Mouse (Mus musculus) forebrain, embryonic 13.5 days (tissue): ENCODE results near the gene Pcdh8. TPM values are rescaled to one million over a fixed set of nuclear protein-coding genes. Genes with fewer than 3 reads are reported as not detected.

Experiments used
- ATAC-seq: fragments of 200-750 bp; cut with Nextera tagmentation; 2 replicates; pipeline ENCODE4 v1.8.0; 2017
- H3K27ac ChIP-seq: fragments of 300-500 bp; sonication (generic); 2 replicates; pipeline ENCODE4 v1.5.1; 2015; ENCODE audit warnings: inconsistent platforms, mild to moderate bottlenecking, moderate library complexity
- H3K27me3 ChIP-seq: fragments of 300-500 bp; sonication (generic); 2 replicates; pipeline ENCODE4 v1.6.1; 2015; ENCODE audit warnings: mild to moderate bottlenecking, inconsistent platforms
- H3K36me3 ChIP-seq: fragments of 300-500 bp; sonication (generic); 2 replicates; pipeline ENCODE4 v1.6.1; 2015; ENCODE audit warnings: mild to moderate bottlenecking, inconsistent platforms; ENCODE audit not compliant: poor library complexity, severe bottlenecking
- H3K4me1 ChIP-seq: fragments of 300-500 bp; sonication (generic); 2 replicates; pipeline ENCODE4 v1.6.1; 2015; ENCODE audit warnings: inconsistent platforms
- H3K4me2 ChIP-seq: fragments of 300-500 bp; sonication (generic); 2 replicates; pipeline ENCODE4 v1.6.1; 2015; ENCODE audit warnings: inconsistent platforms, mild to moderate bottlenecking, moderate library complexity
- H3K4me3 ChIP-seq: fragments of 300-500 bp; sonication (generic); 2 replicates; pipeline ENCODE4 v1.5.1; 2015; ENCODE audit warnings: mild to moderate bottlenecking, inconsistent platforms
- H3K9ac ChIP-seq: fragments of 300-500 bp; sonication (generic); 2 replicates; pipeline ENCODE4 v1.6.1; 2015; ENCODE audit warnings: mild to moderate bottlenecking, inconsistent platforms
- H3K9me3 ChIP-seq: fragments of 300-500 bp; sonication (generic); replicated peaks from 2 replicates; pipeline ENCODE4 v1.6.1; 2016; ENCODE audit warnings: inconsistent platforms
- WGBS: fragments of 180-500 bp; shearing (Covaris S2); methylation state at CpG from one replicate; pipeline ENCODE4 v1.1.7; 2015; 5-methylcytosine and 5-hydroxymethylcytosine counted together
- polyA plus RNA-seq: library from polyadenylated mRNA; unstranded; fragments of >200 nt; fragmentation: Nextera tagmentation; extraction: Ambion mirVana; gene quantifications from 2 replicates; pipeline ENCODE4 v1.2.1, GENCODE M21; 2015

Pcdh8 gene
- polyA plus RNA-seq, 1 experiment from 2014 or later: 22.3 TPM

- Histone ChIP-seq H3K27me3 (peaks cover 43% of the 10 kb centered on the region), H3K4me3 (peak overlapping the region; percentile 56), H3K9ac (peak overlapping the region; percentile 60), H3K4me1 (peaks cover 70% of the 10 kb centered on the region), H3K9me3 (no peaks in the 10 kb centered on the region), H3K4me2 (peak overlapping the region; percentile 82), H3K36me3 (0 out of 2 replicates have a peak, but pooled peaks cover 4% of the 10 kb centered on the region), H3K27ac (peak overlapping the region; percentile 80)
- ATAC-seq: peak; percentile 9
- under 1% methylated on average over 20 of the region's 20 CpGs for WGBS
Observed at GRCm38 (mm10) chr14:79771802-79772511, 845 bp upstream of the Pcdh8 start.

DNA sequence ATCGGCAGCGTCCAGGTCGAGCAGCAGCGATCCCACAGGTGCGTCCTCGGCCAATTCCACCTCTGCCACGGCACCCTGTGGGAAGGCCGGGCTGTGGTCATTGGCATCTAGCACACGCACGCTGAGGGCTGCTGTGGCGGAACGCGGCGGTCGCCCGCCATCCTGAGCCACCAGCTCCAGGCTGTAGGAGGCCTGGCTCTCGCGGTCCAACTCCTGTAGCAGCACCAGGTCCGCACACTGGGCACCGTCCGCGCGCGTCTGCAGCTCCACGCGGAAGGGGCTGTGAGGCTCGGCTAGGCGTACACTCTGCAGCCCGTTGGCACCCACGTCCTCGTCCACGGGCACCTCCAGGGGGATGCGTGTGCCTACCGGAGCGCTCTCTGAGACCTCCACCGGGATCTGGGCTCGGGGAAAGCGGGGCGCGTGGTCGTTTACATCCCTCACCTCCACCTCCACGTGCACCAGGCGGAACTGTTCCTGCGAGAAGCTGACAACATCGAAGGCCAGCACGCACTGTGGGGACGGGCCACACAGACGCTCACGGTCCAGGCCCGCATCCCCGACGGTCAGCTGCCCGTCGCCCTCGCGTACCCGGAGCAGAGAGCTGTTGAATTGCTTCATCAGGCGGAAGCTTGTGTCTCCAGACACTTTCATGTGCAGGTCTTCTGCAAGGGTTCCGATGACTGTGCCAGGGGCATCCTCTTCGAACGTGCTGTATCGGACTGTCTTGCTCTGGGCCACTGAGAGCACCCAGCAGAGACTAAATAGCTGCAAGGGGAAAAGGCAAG, 612 bp downstream of the Pcdh8 start:
- Histone ChIP-seq H3K4me1 (peaks cover 71% of the 10 kb centered on the region), H3K27ac (peak overlapping the region; percentile 77), H3K9ac (peak overlapping the region; percentile 75), H3K9me3 (no peaks in the 10 kb centered on the region), H3K36me3 (0 out of 2 replicates have a peak, but pooled peaks cover 4% of the 10 kb centered on the region), H3K4me2 (peak overlapping the region; percentile 82), H3K27me3 (peaks cover 50% of the 10 kb centered on the region), H3K4me3 (peak overlapping the region; percentile 56)
- ATAC-seq: peak; percentile 19
- whole genome bisulfite sequencing: 1% methylated on average over 62 of the region's 62 CpGs

GRCm38 (mm10) chr14:79769618-79770017, 1.5 kb downstream of the Pcdh8 start:
- ATAC-seq: no peak
- H3K4me3 ChIP-seq: peak overlapping the region; percentile 56
- peak overlapping the region; percentile 75 for H3K9ac ChIP-seq
- H3K27ac ChIP-seq: 0 out of 2 replicates have a peak overlapping the region, but pooled peaks have one; percentile 36
- no peaks in the 10 kb centered on the region for H3K9me3 ChIP-seq
- under 1% methylated on average over 44 of the region's 46 CpGs for WGBS
- peaks cover 48% of the 10 kb centered on the region for H3K27me3 ChIP-seq
- H3K4me1 ChIP-seq: peaks cover 74% of the 10 kb centered on the region
- peak overlapping the region; percentile 82 for H3K4me2 ChIP-seq
- 0 out of 2 replicates have a peak, but pooled peaks cover 4% of the 10 kb centered on the region for H3K36me3 ChIP-seq

DNA sequence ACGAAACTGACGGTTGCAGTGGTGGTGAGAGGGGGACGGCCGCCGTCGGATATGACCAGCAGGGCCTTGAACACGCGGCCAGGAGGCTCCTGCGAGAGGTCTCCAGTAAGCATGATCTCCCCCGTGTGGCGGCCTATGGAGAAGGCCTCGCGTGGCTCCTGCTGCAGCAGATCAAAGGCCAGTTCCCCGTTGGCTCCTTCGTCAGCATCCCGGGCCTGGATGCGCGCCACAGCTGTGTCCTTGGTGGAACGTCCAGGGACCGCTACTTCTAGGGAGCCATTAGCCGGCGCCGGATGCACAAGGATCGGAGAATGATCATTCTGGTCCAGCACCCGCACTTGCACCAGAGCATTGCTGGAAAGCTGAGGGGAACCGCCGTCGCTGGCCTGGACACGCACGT, 2.1 kb downstream of the Pcdh8 start:
- H3K4me2 ChIP-seq: peak overlapping the region; percentile 82
- WGBS: 5% methylated on average over 30 of the region's 30 CpGs
- H3K36me3 ChIP-seq: 0 out of 2 replicates have a peak, but pooled peaks cover 4% of the 10 kb centered on the region
- H3K9ac ChIP-seq: peak overlapping the region; percentile 75
- ATAC-seq: no peak
- H3K9me3 ChIP-seq: no peaks in the 10 kb centered on the region
- peaks cover 48% of the 10 kb centered on the region for H3K27me3 ChIP-seq
- peak overlapping the region; percentile 56 for H3K4me3 ChIP-seq
- peaks cover 71% of the 10 kb centered on the region for H3K4me1 ChIP-seq
- no peak overlapping the region for H3K27ac ChIP-seq

GRCm38 (mm10) chr14:79768076-79768830, 2.9 kb downstream of the Pcdh8 start:
- Histone ChIP-seq H3K27ac (0 out of 2 replicates have a peak overlapping the region, but pooled peaks have one; percentile 21), H3K4me3 (peak overlapping the region; percentile 56), H3K36me3 (0 out of 2 replicates have a peak, but pooled peaks cover 4% of the 10 kb centered on the region), H3K9me3 (no peaks in the 10 kb centered on the region), H3K4me2 (peak overlapping the region; percentile 82), H3K9ac (peak overlapping the region; percentile 75), H3K27me3 (peaks cover 46% of the 10 kb centered on the region), H3K4me1 (peaks cover 64% of the 10 kb centered on the region)
- WGBS: 2% methylated on average over 51 of the region's 59 CpGs
- no peak for ATAC-seq

- 6% methylated on average over 11 of the region's 11 CpGs for WGBS
- Histone ChIP-seq H3K9me3 (no peaks in the 10 kb centered on the region), H3K27ac (no peak overlapping the region), H3K4me2 (peak overlapping the region; percentile 82), H3K36me3 (0 out of 2 replicates have a peak, but pooled peaks cover 4% of the 10 kb centered on the region), H3K4me3 (peak overlapping the region; percentile 56), H3K4me1 (peaks cover 58% of the 10 kb centered on the region), H3K27me3 (peaks cover 45% of the 10 kb centered on the region), H3K9ac (peak overlapping the region; percentile 75)
- no peak for ATAC-seq
Observed at GRCm38 (mm10) chr14:79767601-79768000, 3.5 kb downstream of the Pcdh8 start.

- Histone ChIP-seq H3K27ac (no peak overlapping the region), H3K27me3 (peaks cover 40% of the 10 kb centered on the region), H3K4me2 (no peak overlapping the region), H3K9ac (no peak overlapping the region), H3K36me3 (0 out of 2 replicates have a peak, but pooled peaks cover 4% of the 10 kb centered on the region), H3K4me1 (peaks cover 38% of the 10 kb centered on the region), H3K4me3 (no peak overlapping the region), H3K9me3 (no peaks in the 10 kb centered on the region)
- ATAC-seq: no peak; the same call in 1 of the 2 replicates
- WGBS: 38% methylated on average over 6 of the region's 6 CpGs
Observed at GRCm38 (mm10) chr14:79765196-79765765, 5.8 kb downstream of the Pcdh8 start.

DNA sequence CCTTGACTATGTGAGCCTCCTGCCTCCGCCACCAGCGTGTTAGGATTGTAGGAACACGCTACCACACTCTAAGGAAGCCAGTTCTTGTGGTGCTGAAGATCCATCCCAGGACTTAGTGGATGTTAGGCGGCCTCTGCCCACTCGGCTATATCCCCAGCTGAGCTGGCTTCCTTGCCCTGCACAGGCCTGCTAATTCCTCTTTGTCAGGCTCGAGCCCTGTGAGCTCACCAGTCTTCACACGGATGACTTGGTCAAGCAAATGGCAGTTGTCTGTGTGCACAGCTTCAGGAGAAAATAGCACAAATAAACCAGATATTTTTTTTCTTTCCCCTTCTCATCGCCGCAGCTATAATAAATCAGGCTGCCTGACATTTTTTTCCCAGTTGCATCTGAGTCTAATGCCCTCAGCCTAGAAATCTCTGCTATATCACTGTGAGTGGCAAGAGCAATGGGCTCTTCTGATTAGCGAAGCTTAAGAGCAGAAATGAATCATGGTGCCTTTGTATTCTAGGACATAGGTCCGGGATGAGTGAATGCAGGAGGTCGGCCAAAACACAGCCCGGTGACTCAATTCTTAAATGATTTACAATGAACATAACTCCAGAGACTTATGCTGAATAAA, 16.4 kb downstream of the Pcdh8 start:
- H3K27me3 ChIP-seq: no peaks in the 10 kb centered on the region; the same call in 1 of the 2 replicates
- no peak overlapping the region for H3K4me2 ChIP-seq
- no peak overlapping the region; the same call in 1 of the 2 replicates for H3K27ac ChIP-seq
- no peaks in the 10 kb centered on the region for H3K36me3 ChIP-seq
- no peaks in the 10 kb centered on the region for H3K9me3 ChIP-seq
- 40% methylated on average over 13 of the region's 13 CpGs for WGBS
- H3K9ac ChIP-seq: no peak overlapping the region
- ATAC-seq: 0 out of 2 replicates have a peak, but pooled peaks have one; percentile 57
- no peak overlapping the region for H3K4me3 ChIP-seq
- H3K4me1 ChIP-seq: peaks cover 17% of the 10 kb centered on the region

GRCm38 (mm10) chr14:79754157-79754556, 17.0 kb downstream of the Pcdh8 start:
- Histone ChIP-seq H3K4me1 (peaks cover 17% of the 10 kb centered on the region), H3K9me3 (no peaks in the 10 kb centered on the region), H3K27ac (no peak overlapping the region; the same call in 1 of the 2 replicates), H3K27me3 (no peaks in the 10 kb centered on the region; the same call in 1 of the 2 replicates), H3K9ac (no peak overlapping the region), H3K4me3 (no peak overlapping the region), H3K4me2 (no peak overlapping the region), H3K36me3 (no peaks in the 10 kb centered on the region)
- ATAC-seq: no peak
- 8% methylated on average over 3 of the region's 3 CpGs for WGBS

DNA sequence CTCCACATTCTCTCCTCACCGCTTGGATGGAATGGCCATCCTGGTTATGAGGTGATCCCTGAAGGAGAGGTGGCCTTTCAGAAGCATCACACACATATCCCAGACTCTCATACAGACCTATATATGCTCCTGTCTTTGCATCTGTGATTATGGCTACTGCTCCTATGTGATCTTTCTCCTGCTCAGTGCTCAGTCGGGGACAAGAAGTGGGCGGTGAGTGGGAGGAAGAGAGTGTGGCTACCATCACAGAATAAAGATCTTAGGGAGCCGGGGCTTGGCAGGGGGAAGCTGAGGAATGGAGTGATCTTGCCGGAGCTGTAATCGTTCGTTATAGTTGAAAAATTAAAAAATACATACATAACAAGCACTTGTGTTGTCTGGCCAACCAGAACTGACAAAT, 17.4 kb downstream of the Pcdh8 start:
- peaks cover 17% of the 10 kb centered on the region for H3K4me1 ChIP-seq
- H3K27ac ChIP-seq: no peak overlapping the region
- WGBS: 73% methylated on average over 7 of the region's 7 CpGs
- no peak overlapping the region for H3K9ac ChIP-seq
- no peak for ATAC-seq
- no peaks in the 10 kb centered on the region; the same call in 1 of the 2 replicates for H3K27me3 ChIP-seq
- no peak overlapping the region for H3K4me2 ChIP-seq
- H3K9me3 ChIP-seq: no peaks in the 10 kb centered on the region
- no peak overlapping the region for H3K4me3 ChIP-seq
- H3K36me3 ChIP-seq: no peaks in the 10 kb centered on the region

DNA sequence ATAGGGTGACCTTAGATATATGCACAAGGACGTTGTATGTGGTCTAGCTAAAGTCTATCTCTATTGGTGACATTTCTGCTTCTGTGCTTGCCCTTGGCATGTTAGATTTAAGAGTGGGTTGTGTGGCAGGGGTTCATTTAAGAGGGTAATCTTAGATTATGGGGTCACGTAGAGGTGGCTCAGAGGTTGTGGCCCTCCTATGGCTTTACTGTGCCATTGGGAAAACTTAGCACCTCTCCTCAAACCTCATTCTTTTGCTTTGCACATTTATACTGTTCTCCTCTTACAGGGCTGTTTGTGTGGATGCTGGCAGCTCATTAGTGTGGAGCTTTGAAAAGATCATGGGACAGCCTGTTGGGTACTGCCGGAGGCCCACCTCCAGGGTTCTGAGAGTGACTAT, 30.6 kb downstream of the Pcdh8 start:
- ATAC-seq: no peak
- no peak overlapping the region for H3K4me3 ChIP-seq
- H3K36me3 ChIP-seq: no peaks in the 10 kb centered on the region
- no peak overlapping the region for H3K9ac ChIP-seq
- no peak overlapping the region for H3K27ac ChIP-seq
- no peak overlapping the region for H3K4me2 ChIP-seq
- no peaks in the 10 kb centered on the region for H3K27me3 ChIP-seq
- H3K4me1 ChIP-seq: peaks cover 18% of the 10 kb centered on the region
- WGBS: 57% methylated on average over 3 of the region's 3 CpGs
- H3K9me3 ChIP-seq: no peaks in the 10 kb centered on the region
